Mouse (Mus musculus): ENCODE results near the gene Bet1l. TPM values are rescaled to one million over a fixed set of nuclear protein-coding genes. Genes with fewer than 3 reads are reported as not detected.
A peak's percentile ranks its signal among the peaks of the same experiment; 100 is the strongest.

Gene Bet1l
- polyA plus RNA-seq, 1 experiment from 2014 or later, result 50.1 TPM

- Histone ChIP-seq H3K9ac (no peak within 1 kb of the TSS), H3K4me3 (replicated peaks) (no peak within 1 kb of the TSS)
- WGBS, result 27% methylated on average over 14 of the region's 14 CpGs
These were observed 12.3 kb downstream of the Bet1l start, which contains the start of gene Scgb1c1 for GRCm38 (mm10) chr7:140844905-140845665. TSS of gene Scgb1c1 (plus strand) at chr7:140845547.

GRCm38 (mm10) chr7:140843806-140844205 is 13.6 kb downstream of the Bet1l start:
- Histone ChIP-seq H3K9ac (no peak overlapping the region), H3K4me3 (replicated peaks) (no peak overlapping the region), H3K9me3 (no peaks in the 10 kb centered on the region), H3K27ac (no peak overlapping the region), H3K36me3 (no peaks in the 10 kb centered on the region), H3K4me2 (no peak overlapping the region), H3K4me1 (0 out of 2 replicates have a peak, but pooled peaks cover 6% of the 10 kb centered on the region), H3K27me3 (replicated peaks) (0 out of 2 replicates have a peak, but pooled peaks cover 6% of the 10 kb centered on the region)
- no peak for ATAC-seq (ENCODE audit: insufficient read depth, low FRiP score, low read depth)
- WGBS, result 64% methylated on average over 7 of the region's 7 CpGs

More at GRCm38 (mm10) chr7:140844905-140845665, 12.3 kb downstream of the Bet1l start, which contains the start of gene Scgb1c1:
- peak; percentile 76 for ATAC-seq (ENCODE audit: insufficient read depth, low FRiP score, low read depth)
- Histone ChIP-seq H3K4me1 (0 out of 2 replicates have a peak, but pooled peaks cover 6% of the 10 kb centered on the region), H3K4me2 (no peak within 1 kb of the TSS), H3K9me3 (no peaks in the 10 kb centered on the region), H3K27ac (no peak within 1 kb of the TSS), H3K27me3 (replicated peaks) (0 out of 2 replicates have a peak, but pooled peaks cover 6% of the 10 kb centered on the region), H3K36me3 (no peaks in the 10 kb centered on the region)

GRCm38 (mm10) chr7:140840750-140841735 is 16.3 kb downstream of the Bet1l start:
- peak overlapping the region; percentile 24 for H3K4me2 ChIP-seq

GRCm38 (mm10) chr7:140839556-140839955 is 17.8 kb downstream of the Bet1l start:
- 0 out of 2 replicates have a peak, but pooled peaks cover 6% of the 10 kb centered on the region for H3K4me1 ChIP-seq
- no peak overlapping the region for H3K4me2 ChIP-seq
- no peak overlapping the region for H3K4me3 ChIP-seq (replicated peaks)
- 56% methylated on average over 5 of the region's 5 CpGs for WGBS
- ATAC-seq (ENCODE audit: insufficient read depth, low FRiP score, low read depth), result no peak
- no peak overlapping the region for H3K9ac ChIP-seq
- H3K27ac ChIP-seq, result no peak overlapping the region
- H3K27me3 ChIP-seq (replicated peaks), result 0 out of 2 replicates have a peak, but pooled peaks cover 3% of the 10 kb centered on the region
- H3K36me3 ChIP-seq, result no peaks in the 10 kb centered on the region
- no peaks in the 10 kb centered on the region for H3K9me3 ChIP-seq

More at GRCm38 (mm10) chr7:140840750-140841735, 16.3 kb downstream of the Bet1l start:
- H3K27ac ChIP-seq, result no peak overlapping the region
- ATAC-seq (ENCODE audit: insufficient read depth, low FRiP score, low read depth), result peak; percentile 63; the same call in 1 of the 2 replicates
- H3K4me3 ChIP-seq (replicated peaks), result no peak overlapping the region
- H3K9me3 ChIP-seq, result no peaks in the 10 kb centered on the region
- H3K9ac ChIP-seq, result no peak overlapping the region
- 34% methylated on average over 18 of the region's 19 CpGs for WGBS
- H3K4me1 ChIP-seq, result 0 out of 2 replicates have a peak, but pooled peaks cover 6% of the 10 kb centered on the region
- 0 out of 2 replicates have a peak, but pooled peaks cover 6% of the 10 kb centered on the region for H3K27me3 ChIP-seq (replicated peaks)
- H3K36me3 ChIP-seq, result no peaks in the 10 kb centered on the region

GRCm38 (mm10) chr7:140836243-140837115 is 20.9 kb downstream of the Bet1l start:
- 0 out of 2 replicates have a peak, but pooled peaks cover 3% of the 10 kb centered on the region for H3K4me1 ChIP-seq
- H3K27me3 ChIP-seq (replicated peaks), result no peaks in the 10 kb centered on the region
- ATAC-seq (ENCODE audit: insufficient read depth, low FRiP score, low read depth), result no peak
- H3K36me3 ChIP-seq, result no peaks in the 10 kb centered on the region
- WGBS, result 82% methylated on average over 9 of the region's 9 CpGs
- no peak overlapping the region for H3K9ac ChIP-seq
- no peaks in the 10 kb centered on the region for H3K9me3 ChIP-seq
- no peak overlapping the region for H3K27ac ChIP-seq
- no peak overlapping the region for H3K4me2 ChIP-seq
- no peak overlapping the region for H3K4me3 ChIP-seq (replicated peaks)

GRCm38 (mm10) chr7:140835758-140836087 is 21.7 kb downstream of the Bet1l start:
- ATAC-seq (ENCODE audit: insufficient read depth, low FRiP score, low read depth), result no peak
- H3K9ac ChIP-seq, result peak overlapping the region; percentile 8; the same call in 1 of the 2 replicates
- H3K27me3 ChIP-seq (replicated peaks), result no peaks in the 10 kb centered on the region
- WGBS, result 63% methylated on average over 2 of the region's 2 CpGs
- no peaks in the 10 kb centered on the region for H3K9me3 ChIP-seq
- no peaks in the 10 kb centered on the region for H3K36me3 ChIP-seq
- peak overlapping the region; percentile 39 for H3K4me2 ChIP-seq
- H3K4me1 ChIP-seq, result no peaks in the 10 kb centered on the region
- H3K4me3 ChIP-seq (replicated peaks), result 0 out of 2 replicates have a peak overlapping the region, but pooled peaks have one; percentile 19
- no peak overlapping the region for H3K27ac ChIP-seq

- H3K36me3 ChIP-seq, result no peaks in the 10 kb centered on the region
- H3K27me3 ChIP-seq (replicated peaks), result no peaks in the 10 kb centered on the region
- 39% methylated on average over 20 of the region's 20 CpGs for WGBS
- H3K27ac ChIP-seq, result peak within 1 kb of the TSS; percentile 31; the same call in 1 of the 2 replicates
- H3K9me3 ChIP-seq, result no peaks in the 10 kb centered on the region
- H3K4me1 ChIP-seq, result no peaks in the 10 kb centered on the region
- peak; percentile 76 for ATAC-seq (ENCODE audit: insufficient read depth, low FRiP score, low read depth)
- H3K4me3 ChIP-seq (replicated peaks), result peak within 1 kb of the TSS; percentile 19; the same call in 1 of the 2 replicates
- H3K9ac ChIP-seq, result peak within 1 kb of the TSS; percentile 8; the same call in 1 of the 2 replicates
- H3K4me2 ChIP-seq, result peak within 1 kb of the TSS; percentile 39
These were observed 22.2 kb downstream of the Bet1l start, which contains the start of gene Urah for GRCm38 (mm10) chr7:140834968-140835757. TSS of gene Urah (plus strand) at chr7:140835018.

- 88% methylated on average over 4 of the region's 4 CpGs for WGBS
- Histone ChIP-seq H3K9me3 (no peaks in the 10 kb centered on the region), H3K36me3 (no peaks in the 10 kb centered on the region), H3K9ac (no peak overlapping the region), H3K4me1 (no peaks in the 10 kb centered on the region), H3K4me3 (replicated peaks) (no peak overlapping the region), H3K4me2 (no peak overlapping the region), H3K27me3 (replicated peaks) (no peaks in the 10 kb centered on the region), H3K27ac (no peak overlapping the region)
- no peak for ATAC-seq (ENCODE audit: insufficient read depth, low FRiP score, low read depth)
These were observed 24.0 kb downstream of the Bet1l start for GRCm38 (mm10) chr7:140833341-140833740.

GRCm38 (mm10) chr7:140831447-140831846 is 25.9 kb downstream of the Bet1l start:
- Histone ChIP-seq H3K9ac (no peak overlapping the region), H3K4me3 (replicated peaks) (no peak overlapping the region), H3K27me3 (replicated peaks) (no peaks in the 10 kb centered on the region), H3K36me3 (no peaks in the 10 kb centered on the region), H3K4me2 (no peak overlapping the region), H3K4me1 (no peaks in the 10 kb centered on the region), H3K9me3 (no peaks in the 10 kb centered on the region), H3K27ac (no peak overlapping the region)
- no peak for ATAC-seq (ENCODE audit: insufficient read depth, low FRiP score, low read depth)
- WGBS, result 57% methylated on average over 6 of the region's 6 CpGs

GRCm38 (mm10) chr7:140828171-140828881 is 29.1 kb downstream of the Bet1l start:
- Histone ChIP-seq H3K9ac (no peak overlapping the region), H3K27ac (no peak overlapping the region), H3K9me3 (no peaks in the 10 kb centered on the region), H3K27me3 (replicated peaks) (no peaks in the 10 kb centered on the region), H3K4me2 (no peak overlapping the region), H3K4me1 (no peaks in the 10 kb centered on the region), H3K4me3 (replicated peaks) (no peak overlapping the region), H3K36me3 (no peaks in the 10 kb centered on the region)
- 30% methylated on average over 8 of the region's 8 CpGs for WGBS
- no peak for ATAC-seq (ENCODE audit: insufficient read depth, low FRiP score, low read depth)

Data from stomach, embryonic 15.5 days (tissue).